Mouse (Mus musculus) heart, postnatal 0 days (tissue): Measurements from ENCODE around the gene Gm37419. TPM values are rescaled to one million over a fixed set of nuclear protein-coding genes. Genes with fewer than 3 reads are reported as not detected.

Experiments used
- ATAC-seq: fragments of 200-750 bp; cut with Nextera tagmentation; 2 replicates; pipeline ENCODE4 v1.8.0; 2017; ENCODE audit warnings: low read depth, moderate number of reproducible peaks, moderate library complexity; ENCODE audit not compliant: insufficient read depth
- DNase-seq: peaks from one replicate; pipeline ENCODE4 v3.0.0-alpha.2; 2016; ENCODE audit warnings: low spot score
- H3K27ac ChIP-seq: fragments of 300-500 bp; sonication (generic); 2 replicates; pipeline ENCODE4 v1.5.1; 2014; ENCODE audit warnings: low read depth, mild to moderate bottlenecking
- H3K27me3 ChIP-seq: fragments of 300-500 bp; sonication (generic); 2 replicates; pipeline ENCODE4 v1.6.1; 2014; ENCODE audit warnings: low read length, mixed read lengths; ENCODE audit not compliant: control insufficient read depth, insufficient read depth
- H3K36me3 ChIP-seq: fragments of 300-500 bp; sonication (generic); replicated peaks from 2 replicates; pipeline ENCODE4 v1.6.1; 2014; ENCODE audit warnings: low read length, mixed read lengths; ENCODE audit not compliant: control insufficient read depth, insufficient read depth
- H3K4me1 ChIP-seq: fragments of 300-500 bp; sonication (generic); 2 replicates; pipeline ENCODE4 v1.6.1; 2014; ENCODE audit warnings: antibody characterized with exemption; ENCODE audit not compliant: control insufficient read depth, insufficient read depth
- H3K4me2 ChIP-seq: fragments of 300-500 bp; sonication (generic); 2 replicates; pipeline ENCODE4 v1.6.1; 2014; ENCODE audit warnings: low read depth, mild to moderate bottlenecking, low read length, moderate library complexity
- H3K4me3 ChIP-seq: fragments of 300-500 bp; sonication (generic); 2 replicates; pipeline ENCODE4 v1.5.1; 2014; ENCODE audit warnings: low read depth, low read length
- H3K9ac ChIP-seq: fragments of 300-500 bp; sonication (generic); replicated peaks from 2 replicates; pipeline ENCODE4 v1.6.1; 2014; ENCODE audit warnings: low read depth, low read length, mixed read lengths
- H3K9me3 ChIP-seq: fragments of 300-500 bp; sonication (generic); replicated peaks from 2 replicates; pipeline ENCODE4 v1.6.1; 2016; ENCODE audit warnings: low read length; ENCODE audit not compliant: control insufficient read depth
- CTCF ChIP-seq: IDR thresholded peaks from 2 replicates; pipeline ENCODE4 v1.5.1; 2016; ENCODE audit warnings: antibody characterized with exemption, control low read depth, low read depth
- EP300 ChIP-seq: IDR thresholded peaks from 2 replicates; pipeline ENCODE4 v1.6.1; 2016; ENCODE audit warnings: antibody characterized with exemption, low read depth
- WGBS: fragments of 180-500 bp; shearing (Covaris S2); extraction: QIAGEN DNeasy Blood & Tissue Kit; methylation state at CpG from one replicate; pipeline ENCODE4 v1.1.7; 2014; 5-methylcytosine and 5-hydroxymethylcytosine counted together
- polyA plus RNA-seq: library from polyadenylated mRNA; unstranded; fragments of >200 nt; fragmentation: Nextera tagmentation; extraction: Ambion mirVana; gene quantifications from 2 replicates; pipeline ENCODE4 v1.2.1, GENCODE M21; 2015
- total RNA-seq: library from RNA; depleted of rRNA; stranded (reverse); fragments of >200 nt; gene quantifications from 2 replicates; pipeline ENCODE4 v1.2.3, GENCODE M21; 2014; ENCODE audit warnings: low replicate concordance

The Gm37419 gene
- total and polyA plus RNA-seq, 2 experiments from 2014 or later, result not detected

DNA sequence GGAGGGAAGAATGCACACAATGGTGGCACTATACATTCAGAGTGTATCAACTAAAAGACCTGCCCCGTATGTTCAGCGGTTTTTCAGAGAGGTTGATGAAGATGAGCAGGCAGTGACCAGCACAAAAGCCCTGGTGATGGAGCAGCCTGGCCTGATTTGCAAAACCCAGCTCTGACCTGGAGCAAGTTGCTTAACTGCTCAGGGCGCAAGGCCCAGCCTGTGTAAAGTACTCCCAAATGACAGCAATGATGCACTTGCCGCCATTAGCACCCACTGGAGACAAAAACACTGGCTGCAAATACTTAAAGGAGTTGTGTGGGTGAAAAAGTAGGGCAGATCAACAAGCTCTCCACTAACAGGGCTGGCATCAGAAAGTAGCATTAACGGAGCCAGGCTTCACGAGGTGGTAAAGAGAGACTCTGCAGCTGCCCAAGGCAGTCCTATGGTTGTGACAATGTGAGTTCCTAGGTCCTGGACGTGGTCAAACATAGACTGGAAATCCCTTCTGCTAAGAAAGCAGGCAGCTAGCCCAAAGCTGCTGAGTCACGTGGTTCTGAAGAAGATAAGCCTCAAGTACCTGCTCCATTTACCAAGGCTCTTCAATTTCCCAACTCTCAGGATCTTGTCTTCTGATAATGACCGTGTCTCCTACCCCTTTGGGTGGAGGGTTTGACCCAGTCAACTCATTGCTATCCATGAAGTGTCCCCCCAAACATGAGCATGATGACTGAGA lies 14.5 kb upstream of the Gm37419 start:
- no peak for TF ChIP-seq EP300
- no peak for TF ChIP-seq CTCF

DNA sequence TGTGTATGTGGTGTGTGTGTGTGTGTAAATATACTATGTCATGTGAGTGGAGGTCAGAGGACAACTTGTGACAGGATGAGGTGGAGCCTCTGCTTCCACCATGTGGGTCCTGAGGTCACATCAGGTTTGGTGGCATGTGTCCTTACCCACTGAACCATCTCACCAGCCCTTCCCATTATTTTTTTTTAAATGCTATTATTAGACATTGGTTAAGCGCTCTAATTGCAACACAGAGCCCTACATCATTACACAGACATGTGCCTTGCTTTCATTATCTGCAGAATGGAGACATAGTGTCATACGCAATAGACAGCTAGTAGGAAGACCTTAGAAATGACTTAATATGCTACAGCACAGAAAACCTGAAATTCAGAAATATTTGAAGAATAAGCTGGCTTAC lies 12.1 kb upstream of the Gm37419 start:
- Histone ChIP-seq H3K36me3 (no peaks in the 10 kb centered on the region), H3K4me3 (no peak overlapping the region), H3K4me1 (0 out of 2 replicates have a peak, but pooled peaks cover 3% of the 10 kb centered on the region), H3K9ac (no peak overlapping the region), H3K27ac (no peak overlapping the region), H3K9me3 (no peaks in the 10 kb centered on the region), H3K4me2 (no peak overlapping the region), H3K27me3 (no peaks in the 10 kb centered on the region)
- ATAC-seq (no peak), DNase-seq (no peak)
- 72% methylated on average over 2 of the region's 2 CpGs for WGBS
- TF ChIP-seq CTCF (no peak), EP300 (no peak)

More for the DNA sequence above, 14.5 kb upstream of the Gm37419 start:
- no peak overlapping the region for H3K4me2 ChIP-seq
- no peaks in the 10 kb centered on the region for H3K9me3 ChIP-seq
- no peaks in the 10 kb centered on the region for H3K27me3 ChIP-seq
- H3K4me1 ChIP-seq, result 0 out of 2 replicates have a peak, but pooled peaks cover 3% of the 10 kb centered on the region
- H3K27ac ChIP-seq, result no peak overlapping the region
- DNase-seq, result no peak
- H3K4me3 ChIP-seq, result no peak overlapping the region
- WGBS, result 72% methylated on average over 9 of the region's 9 CpGs
- ATAC-seq, result no peak
- H3K9ac ChIP-seq, result no peak overlapping the region
- no peaks in the 10 kb centered on the region for H3K36me3 ChIP-seq

DNA sequence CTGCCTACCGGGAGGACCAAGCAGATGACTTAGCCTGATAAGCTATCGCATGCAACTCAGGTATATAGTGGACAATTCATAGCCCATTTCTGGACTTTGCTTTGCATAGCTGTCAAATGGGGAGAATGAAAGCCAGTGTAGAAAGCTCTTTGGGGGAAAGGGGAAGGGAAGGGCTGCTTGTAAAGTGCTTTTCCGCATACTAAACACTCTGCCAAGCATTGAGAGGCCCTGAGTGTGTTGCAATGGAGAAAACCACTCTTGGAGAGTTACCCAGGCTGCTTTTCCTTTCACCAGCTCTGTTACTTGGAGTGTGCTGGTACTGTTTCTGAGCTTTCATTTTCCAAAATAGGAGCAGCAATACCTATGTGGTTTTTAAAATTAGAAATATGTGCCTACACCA lies 10.6 kb upstream of the Gm37419 start:
- Histone ChIP-seq H3K36me3 (no peaks in the 10 kb centered on the region), H3K9me3 (no peaks in the 10 kb centered on the region), H3K4me1 (0 out of 2 replicates have a peak, but pooled peaks cover 8% of the 10 kb centered on the region), H3K4me2 (no peak overlapping the region), H3K27me3 (no peaks in the 10 kb centered on the region), H3K9ac (no peak overlapping the region), H3K27ac (no peak overlapping the region), H3K4me3 (no peak overlapping the region)
- WGBS, result 79% methylated on average over 3 of the region's 3 CpGs
- TF ChIP-seq CTCF (no peak), EP300 (no peak)
- DNase-seq, result no peak
- ATAC-seq, result no peak

DNA sequence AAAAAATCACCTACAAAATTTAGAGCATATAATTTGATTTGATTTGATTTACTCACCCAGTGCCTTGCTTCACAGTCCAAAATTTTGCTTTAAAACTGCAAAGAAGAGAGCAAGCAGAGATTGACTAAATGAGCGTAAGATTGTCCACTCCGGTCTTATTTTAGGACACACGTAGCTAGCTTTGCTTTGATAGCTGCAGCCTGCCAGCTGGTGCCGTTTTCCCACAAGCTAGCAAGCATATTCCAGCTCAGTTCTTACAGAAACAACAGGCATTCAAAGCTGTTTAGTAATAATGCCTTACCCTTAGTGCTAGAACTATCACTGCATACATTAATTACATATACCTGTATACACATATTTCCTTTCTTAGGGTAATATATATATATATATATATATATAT lies 9.8 kb upstream of the Gm37419 start:
- H3K4me1 ChIP-seq, result peaks cover 6% of the 10 kb centered on the region; the same call in 1 of the 2 replicates
- TF ChIP-seq EP300 (no peak), CTCF (no peak)
- WGBS, result 56% methylated on average over 4 of the region's 4 CpGs
- H3K9me3 ChIP-seq, result no peaks in the 10 kb centered on the region
- H3K4me2 ChIP-seq, result no peak overlapping the region
- H3K27me3 ChIP-seq, result no peaks in the 10 kb centered on the region
- H3K27ac ChIP-seq, result no peak overlapping the region
- ATAC-seq, result no peak
- H3K36me3 ChIP-seq, result no peaks in the 10 kb centered on the region
- no peak for DNase-seq
- H3K4me3 ChIP-seq, result no peak overlapping the region
- no peak overlapping the region for H3K9ac ChIP-seq

DNA sequence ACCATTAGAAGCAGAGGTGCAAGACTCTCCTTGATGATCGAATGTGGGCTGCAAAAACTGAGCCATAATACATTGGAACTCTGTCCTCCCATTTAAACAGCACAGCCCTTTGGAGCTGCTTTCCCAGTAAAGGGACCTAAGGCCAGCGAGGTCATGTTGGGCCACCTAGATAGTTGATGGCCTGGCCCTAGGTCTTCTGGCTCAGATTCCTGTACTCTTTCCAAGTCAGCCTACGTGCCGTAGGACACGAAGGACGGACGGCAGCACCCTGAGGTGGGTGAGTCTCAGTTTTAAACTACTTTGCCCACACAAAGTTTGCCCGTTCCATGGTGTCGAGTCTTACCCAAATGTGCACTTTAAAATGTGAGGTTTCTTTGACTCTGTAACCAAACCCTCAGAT lies 8.8 kb upstream of the Gm37419 start:
- H3K4me2 ChIP-seq, result no peak overlapping the region
- WGBS, result 80% methylated on average over 9 of the region's 9 CpGs
- no peak overlapping the region for H3K9ac ChIP-seq
- DNase-seq (no peak), ATAC-seq (no peak)
- TF ChIP-seq EP300 (no peak), CTCF (no peak)
- H3K4me3 ChIP-seq, result no peak overlapping the region
- no peak overlapping the region for H3K27ac ChIP-seq
- H3K36me3 ChIP-seq, result no peaks in the 10 kb centered on the region
- H3K4me1 ChIP-seq, result peaks cover 11% of the 10 kb centered on the region; the same call in 1 of the 2 replicates
- no peaks in the 10 kb centered on the region for H3K9me3 ChIP-seq
- no peaks in the 10 kb centered on the region for H3K27me3 ChIP-seq
